Mouse (Mus musculus): ENCODE measurements at regions not wholly inside any gene's neighbourhood (a gene's known extent, or its start where the extent isn't known, plus 50 kb on each side); places are given as distances from the start of the nearest gene placed in this dataset.

DNA sequence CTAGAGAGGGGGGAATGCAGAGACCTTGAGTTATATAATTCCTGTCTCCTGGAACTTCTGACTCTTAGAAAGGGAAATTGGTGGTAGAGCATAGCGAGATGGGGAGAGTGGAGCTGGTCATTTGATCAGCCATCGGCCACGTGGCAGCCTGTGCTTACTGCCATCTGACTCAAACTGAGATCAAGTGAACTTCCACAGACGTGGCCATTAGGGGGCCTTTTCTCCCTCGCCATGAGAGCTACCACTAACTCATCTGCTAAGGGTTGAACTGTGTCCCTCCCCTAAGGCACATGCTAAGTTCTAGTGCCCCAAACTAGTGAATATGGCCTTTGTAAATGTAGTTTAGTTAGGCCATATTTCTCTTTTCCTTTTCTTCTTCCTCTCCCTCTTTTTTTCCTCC, 120.6 kb downstream of the 2410131K14Rik start:
- H3K79me2 ChIP-seq (ENCODE audit: control insufficient read depth, insufficient read depth, low read length, poor library complexity): no peaks in the 10 kb centered on the region
- no peak overlapping the region for H3K9ac ChIP-seq (ENCODE audit: control insufficient read depth, low read depth, low read length, poor library complexity, severe bottlenecking)
- peaks cover 0 to 13% of the 10 kb centered on the region in 2 experiments; a peak in 2 of 4 replicates for H3K36me3 ChIP-seq (ENCODE audit: control insufficient read depth in 1 of 2, insufficient read depth in 2 of 2, low read length in 2 of 2)
- H3K9me3 ChIP-seq (replicated peaks; ENCODE audit: insufficient read depth, low read length): no peaks in the 10 kb centered on the region
- H3K27me3 ChIP-seq (ENCODE audit: control insufficient read depth in 1 of 2, insufficient read depth in 2 of 2, low read length in 2 of 2): no peaks in the 10 kb centered on the region
- TF ChIP-seq CHD1 (IDR thresholded peaks at IDR 0.05; ENCODE audit: low read depth, low read length) (no peak), SIN3A (IDR thresholded peaks at IDR 0.05; ENCODE audit: low read length) (no peak), TAL1 (IDR thresholded peaks at IDR 0.05; ENCODE audit: low read length) (no peak), GATA1 (IDR thresholded peaks at IDR 0.05; ENCODE audit: low read depth, low read length) (no peak), RCOR1 (IDR thresholded peaks at IDR 0.05; ENCODE audit: low read depth, low read length) (no peak), RAD21 (IDR thresholded peaks at IDR 0.05; ENCODE audit: low read depth, low read length) (no peak), MAFK (IDR thresholded peaks at IDR 0.05; ENCODE audit: borderline replicate concordance, low read depth, low read length) (no peak)
- no peak overlapping the region for H3K4me3 ChIP-seq (ENCODE audit: control insufficient read depth in 1 of 2, insufficient read depth in 1 of 2, low read depth in 2 of 2, low read length in 2 of 2)
- H3K4me1 ChIP-seq (ENCODE audit: control insufficient read depth in 1 of 2, insufficient read depth in 2 of 2, low read length in 2 of 2): peaks cover 0 to 33% of the 10 kb centered on the region in 2 experiments; a peak in 3 of 4 replicates
- H3K27ac ChIP-seq (ENCODE audit: control insufficient read depth, low read depth, low read length): no peak overlapping the region
- no peak for DNase-seq (ENCODE audit: low read depth, low spot score)

DNA sequence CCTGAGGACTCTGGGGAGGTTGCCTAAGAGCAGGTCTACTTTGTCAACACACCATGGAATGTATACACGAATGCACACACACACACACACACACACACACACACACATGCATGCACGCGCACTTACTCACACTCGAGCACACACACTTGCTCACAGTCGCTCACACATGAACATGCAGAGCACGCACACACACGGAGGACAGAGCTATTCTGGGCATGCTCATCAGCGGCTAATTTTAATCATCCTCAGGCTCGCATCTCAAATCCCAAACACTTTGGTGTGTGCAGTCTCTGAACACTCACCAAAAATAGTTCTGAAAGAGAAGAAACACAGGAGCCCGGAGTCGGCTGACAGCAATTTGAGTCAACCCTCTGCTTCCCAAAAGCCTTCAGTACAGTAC, 122.0 kb downstream of the 2410131K14Rik start:
- Histone ChIP-seq H3K27me3 (ENCODE audit: control insufficient read depth in 1 of 2, insufficient read depth in 2 of 2, low read length in 2 of 2) (no peaks in the 10 kb centered on the region), H3K36me3 (ENCODE audit: control insufficient read depth in 1 of 2, insufficient read depth in 2 of 2, low read length in 2 of 2) (peaks cover 0 to 8% of the 10 kb centered on the region in 2 experiments; a peak in 2 of 4 replicates), H3K4me1 (ENCODE audit: control insufficient read depth in 1 of 2, insufficient read depth in 2 of 2, low read length in 2 of 2) (peaks cover 0 to 19% of the 10 kb centered on the region in 2 experiments; a peak in 3 of 4 replicates), H3K4me3 (ENCODE audit: control insufficient read depth in 1 of 2, insufficient read depth in 1 of 2, low read depth in 2 of 2, low read length in 2 of 2) (no peak overlapping the region), H3K27ac (ENCODE audit: control insufficient read depth, low read depth, low read length) (no peak overlapping the region), H3K9me3 (replicated peaks; ENCODE audit: insufficient read depth, low read length) (no peaks in the 10 kb centered on the region), H3K79me2 (ENCODE audit: control insufficient read depth, insufficient read depth, low read length, poor library complexity) (no peaks in the 10 kb centered on the region), H3K9ac (ENCODE audit: control insufficient read depth, low read depth, low read length, poor library complexity, severe bottlenecking) (no peak overlapping the region)
- no peak for TF ChIP-seq TAL1 (IDR thresholded peaks at IDR 0.05; ENCODE audit: low read length)
- DNase-seq (ENCODE audit: low read depth, low spot score): no peak

DNA sequence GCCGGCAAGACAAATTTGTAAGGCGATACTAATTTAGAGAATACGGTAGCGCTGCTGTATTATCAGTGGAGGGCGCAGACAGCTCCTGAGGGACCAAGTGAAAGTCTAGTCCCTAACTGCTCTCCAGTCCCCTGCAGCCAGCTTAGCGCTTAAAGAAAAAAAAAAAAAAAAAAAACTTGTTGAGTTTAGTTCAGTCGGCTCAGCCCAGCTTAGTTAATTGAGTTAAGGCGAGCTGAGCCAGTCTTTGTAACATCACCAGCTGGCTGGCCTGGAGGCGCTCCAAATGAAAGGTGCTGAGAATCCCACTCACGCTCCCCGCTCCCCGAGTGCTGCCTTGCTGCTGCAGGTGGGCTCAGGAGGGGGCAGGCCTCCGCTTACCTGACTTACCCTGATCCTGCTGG, 128.6 kb downstream of the 2410131K14Rik start:
- no peaks in the 10 kb centered on the region for H3K79me2 ChIP-seq (ENCODE audit: control insufficient read depth, insufficient read depth, low read length, poor library complexity)
- no peaks in the 10 kb centered on the region for H3K4me1 ChIP-seq (ENCODE audit: control insufficient read depth in 1 of 2, insufficient read depth in 2 of 2, low read length in 2 of 2)
- no peak for DNase-seq (ENCODE audit: low read depth, low spot score)
- no peaks in the 10 kb centered on the region for H3K9me3 ChIP-seq (replicated peaks; ENCODE audit: insufficient read depth, low read length)
- H3K4me3 ChIP-seq (ENCODE audit: control insufficient read depth in 1 of 2, insufficient read depth in 1 of 2, low read depth in 2 of 2, low read length in 2 of 2): no peak overlapping the region
- no peak overlapping the region for H3K9ac ChIP-seq (ENCODE audit: control insufficient read depth, low read depth, low read length, poor library complexity, severe bottlenecking)
- H3K27me3 ChIP-seq (ENCODE audit: control insufficient read depth in 1 of 2, insufficient read depth in 2 of 2, low read length in 2 of 2): no peaks in the 10 kb centered on the region
- no peaks in the 10 kb centered on the region for H3K36me3 ChIP-seq (ENCODE audit: control insufficient read depth in 1 of 2, insufficient read depth in 2 of 2, low read length in 2 of 2)
- no peak for TF ChIP-seq SMC3 (IDR thresholded peaks at IDR 0.05; ENCODE audit: low read depth, low read length)
- no peak for TF ChIP-seq ZKSCAN1 (IDR thresholded peaks at IDR 0.05; ENCODE audit: low read depth, low read length)
- no peak for TF ChIP-seq NRF1 (IDR thresholded peaks at IDR 0.05; ENCODE audit: insufficient read depth, low read depth, low read length, poor library complexity, severe bottlenecking)
- TF ChIP-seq MYC (IDR thresholded peaks at IDR 0.05; ENCODE audit: low read depth, low read length): no peak
- no peak for TF ChIP-seq USF2 (IDR thresholded peaks at IDR 0.05; ENCODE audit: borderline replicate concordance in 1 of 2, insufficient read depth in 1 of 2, low read depth in 1 of 2, low read length in 2 of 2)
- no peak for TF ChIP-seq GABPA (IDR thresholded peaks at IDR 0.05; ENCODE audit: low read depth, low read length)
- no peak for TF ChIP-seq MEF2A (IDR thresholded peaks at IDR 0.05; ENCODE audit: extremely low read depth, insufficient replicate concordance, low read depth, low read length, poor library complexity, severe bottlenecking)
- no peak for TF ChIP-seq POLR2AphosphoS2 (IDR thresholded peaks at IDR 0.05; ENCODE audit: low read length)
- no peak for TF ChIP-seq TCF12 (IDR thresholded peaks at IDR 0.05; ENCODE audit: low read depth, low read length)
- no peak for TF ChIP-seq ZNF384 (IDR thresholded peaks at IDR 0.05; ENCODE audit: low read depth, low read length)
- TF ChIP-seq POLR2A (IDR thresholded peaks at IDR 0.05; ENCODE audit: control insufficient read depth in 1 of 2, insufficient read depth in 1 of 2, low read depth in 1 of 2, low read length in 2 of 2, poor library complexity in 1 of 2): no peak
- TF ChIP-seq UBTF (IDR thresholded peaks at IDR 0.05; ENCODE audit: borderline replicate concordance, insufficient read depth, low read depth, low read length): no peak
- TF ChIP-seq KAT2A (conservative IDR thresholded peaks at IDR 0.05; ENCODE audit: low read depth, low read length): no peak
- TF ChIP-seq GATA1 (IDR thresholded peaks at IDR 0.05; ENCODE audit: low read depth, low read length): no peak
- no peak for TF ChIP-seq USF1 (IDR thresholded peaks at IDR 0.05; ENCODE audit: low read depth, low read length)
- TF ChIP-seq MAZ (IDR thresholded peaks at IDR 0.05; ENCODE audit: low read depth, low read length): no peak
- no peak for TF ChIP-seq CHD1 (IDR thresholded peaks at IDR 0.05; ENCODE audit: low read depth, low read length)
- no peak for TF ChIP-seq MXI1 (IDR thresholded peaks at IDR 0.05; ENCODE audit: low read depth, low read length)
- TF ChIP-seq JUND (IDR thresholded peaks at IDR 0.05; ENCODE audit: low read depth, low read length): no peak
- no peak for TF ChIP-seq MAX (IDR thresholded peaks at IDR 0.05; ENCODE audit: low read length)
- no peak overlapping the region for H3K27ac ChIP-seq (ENCODE audit: control insufficient read depth, low read depth, low read length)
